Mouse (Mus musculus): ENCODE measurements at regions not wholly inside any gene's neighbourhood (a gene's known extent, or its start where the extent isn't known, plus 50 kb on each side); places are given as distances from the start of the nearest gene placed in this dataset.

- Histone ChIP-seq H3K36me3 (ENCODE audit: insufficient read depth, low read length) (no peaks in the 10 kb centered on the region), H3K27me3 (ENCODE audit: insufficient read depth, low read length) (no peaks in the 10 kb centered on the region), H3K4me2 (replicated peaks; ENCODE audit: low read depth, low read length) (no peak overlapping the region), H3K9ac (replicated peaks; ENCODE audit: low read length) (no peak overlapping the region), H3K9me3 (ENCODE audit: low read length) (no peaks in the 10 kb centered on the region), H3K4me3 (ENCODE audit: low read length) (no peak overlapping the region), H3K4me1 (ENCODE audit: insufficient read depth, low read length) (no peaks in the 10 kb centered on the region), H3K27ac (ENCODE audit: low read length) (no peak overlapping the region)
- WGBS: 85% methylated on average over 1 of the region's 1 CpGs
- no peak for ATAC-seq (ENCODE audit: low FRiP score, low TSS enrichment)
Observed at GRCm38 (mm10) chr8:30797341-30797740, 2631.2 kb upstream of the 5930422O12Rik start.

DNA sequence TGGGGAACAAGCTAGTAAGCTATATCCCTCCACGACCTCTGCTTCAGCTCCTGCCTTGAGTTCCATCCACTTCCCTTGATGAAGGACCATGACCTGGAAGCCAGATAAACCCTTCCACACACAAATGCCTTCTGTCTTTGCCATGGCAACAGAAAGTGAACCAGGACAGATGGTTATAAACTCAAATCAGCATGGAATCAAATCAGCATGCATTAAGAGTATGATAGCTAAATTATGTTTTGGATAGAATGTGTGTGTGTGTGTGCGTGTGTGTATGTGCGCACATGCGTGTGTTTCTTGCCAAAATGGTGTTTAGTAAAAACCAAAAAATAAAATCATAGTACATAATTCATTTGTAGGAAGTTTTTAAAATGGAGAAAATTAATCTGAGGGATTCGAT lies 2611.5 kb upstream of the 5930422O12Rik start:
- WGBS: 90% methylated on average over 5 of the region's 5 CpGs
- H3K36me3 ChIP-seq (ENCODE audit: insufficient read depth, low read length): no peaks in the 10 kb centered on the region
- H3K4me3 ChIP-seq (ENCODE audit: low read length): no peak overlapping the region
- peaks cover 6% of the 10 kb centered on the region; the same call in 1 of the 2 replicates for H3K4me1 ChIP-seq (ENCODE audit: insufficient read depth, low read length)
- H3K9me3 ChIP-seq (ENCODE audit: low read length): no peaks in the 10 kb centered on the region
- no peak overlapping the region for H3K4me2 ChIP-seq (replicated peaks; ENCODE audit: low read depth, low read length)
- H3K27ac ChIP-seq (ENCODE audit: low read length): no peak overlapping the region
- no peak for ATAC-seq (ENCODE audit: low FRiP score, low TSS enrichment)
- H3K27me3 ChIP-seq (ENCODE audit: insufficient read depth, low read length): no peaks in the 10 kb centered on the region
- no peak overlapping the region for H3K9ac ChIP-seq (replicated peaks; ENCODE audit: low read length)

DNA sequence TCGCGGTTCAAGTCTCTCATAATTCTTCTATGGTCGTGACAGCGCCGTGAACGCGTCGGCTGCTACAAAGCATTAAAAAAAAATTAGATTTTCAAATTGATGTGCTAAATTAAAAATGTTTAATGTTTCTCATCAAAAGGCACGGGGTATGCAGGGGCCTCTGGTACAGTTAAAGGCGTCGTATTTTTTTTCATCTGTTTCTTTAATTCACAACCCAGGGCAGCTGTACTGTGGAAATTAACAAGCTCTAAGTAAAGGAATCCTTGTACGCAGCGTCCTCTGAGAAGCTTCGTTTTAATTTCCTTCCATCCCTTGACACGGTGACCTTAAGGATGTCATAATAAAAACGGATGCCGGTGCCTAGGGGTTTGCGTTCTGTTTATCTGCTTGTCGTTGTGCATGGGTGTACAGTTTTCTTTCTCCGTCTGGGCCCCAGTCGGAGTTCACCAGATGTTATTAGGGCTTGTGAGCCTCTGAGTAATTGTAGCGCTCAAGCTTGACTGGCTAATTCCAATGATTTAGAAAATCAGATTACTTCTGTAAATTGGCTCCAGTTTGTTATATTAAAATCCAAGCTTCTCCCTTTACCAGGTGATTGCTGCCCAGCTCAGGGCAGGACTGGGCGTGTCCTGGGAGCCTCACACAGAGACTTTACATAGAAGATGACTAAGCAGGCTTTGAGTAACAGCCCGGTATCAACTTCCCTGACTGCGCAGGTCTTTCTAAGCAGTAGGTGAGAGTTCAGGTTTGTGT lies 2605.5 kb upstream of the 5930422O12Rik start:
- no peak overlapping the region for H3K9ac ChIP-seq (replicated peaks; ENCODE audit: low read length)
- peak overlapping the region; percentile 15 for H3K4me3 ChIP-seq (ENCODE audit: low read length)
- H3K27ac ChIP-seq (ENCODE audit: low read length): no peak overlapping the region
- H3K4me2 ChIP-seq (replicated peaks; ENCODE audit: low read depth, low read length): peak overlapping the region; percentile 32; the same call in 1 of the 2 replicates
- no peaks in the 10 kb centered on the region for H3K27me3 ChIP-seq (ENCODE audit: insufficient read depth, low read length)
- no peaks in the 10 kb centered on the region for H3K9me3 ChIP-seq (ENCODE audit: low read length)
- 34% methylated on average over 25 of the region's 25 CpGs for WGBS
- H3K4me1 ChIP-seq (ENCODE audit: insufficient read depth, low read length): peaks cover 13% of the 10 kb centered on the region
- H3K36me3 ChIP-seq (ENCODE audit: insufficient read depth, low read length): no peaks in the 10 kb centered on the region
- peak; percentile 47; the same call in 1 of the 2 replicates for ATAC-seq (ENCODE audit: low FRiP score, low TSS enrichment)

DNA sequence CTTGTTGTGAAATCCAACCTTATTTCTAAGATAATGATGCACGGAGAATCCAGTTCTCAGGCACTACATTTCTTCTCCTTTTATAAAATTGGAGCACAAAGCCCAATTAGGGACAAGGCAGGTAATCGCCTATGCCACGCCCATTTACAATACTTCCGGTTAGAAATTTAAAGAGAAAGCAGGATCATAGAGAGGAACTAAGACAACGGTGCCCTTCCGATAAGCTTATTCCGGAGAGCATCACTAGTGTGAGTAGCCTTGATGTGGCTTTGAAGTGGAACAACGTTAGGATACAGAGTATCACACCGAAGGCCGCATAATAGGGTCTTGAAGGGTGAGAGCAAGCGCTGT lies 2604.9 kb upstream of the 5930422O12Rik start:
- Histone ChIP-seq H3K4me3 (ENCODE audit: low read length) (peak overlapping the region; percentile 15), H3K4me1 (ENCODE audit: insufficient read depth, low read length) (peaks cover 13% of the 10 kb centered on the region), H3K27me3 (ENCODE audit: insufficient read depth, low read length) (no peaks in the 10 kb centered on the region), H3K4me2 (replicated peaks; ENCODE audit: low read depth, low read length) (peak overlapping the region; percentile 32; the same call in 1 of the 2 replicates), H3K9me3 (ENCODE audit: low read length) (no peaks in the 10 kb centered on the region), H3K27ac (ENCODE audit: low read length) (no peak overlapping the region), H3K36me3 (ENCODE audit: insufficient read depth, low read length) (no peaks in the 10 kb centered on the region), H3K9ac (replicated peaks; ENCODE audit: low read length) (no peak overlapping the region)
- ATAC-seq (ENCODE audit: low FRiP score, low TSS enrichment): no peak
- WGBS: 87% methylated on average over 11 of the region's 11 CpGs

- H3K4me2 ChIP-seq (replicated peaks; ENCODE audit: low read depth, low read length): no peak overlapping the region
- H3K36me3 ChIP-seq (ENCODE audit: insufficient read depth, low read length): no peaks in the 10 kb centered on the region
- no peak for ATAC-seq (ENCODE audit: low FRiP score, low TSS enrichment)
- H3K27ac ChIP-seq (ENCODE audit: low read length): no peak overlapping the region
- no peak overlapping the region for H3K4me3 ChIP-seq (ENCODE audit: low read length)
- peaks cover 13% of the 10 kb centered on the region for H3K4me1 ChIP-seq (ENCODE audit: insufficient read depth, low read length)
- no peak overlapping the region for H3K9ac ChIP-seq (replicated peaks; ENCODE audit: low read length)
- H3K9me3 ChIP-seq (ENCODE audit: low read length): no peaks in the 10 kb centered on the region
- 33% methylated on average over 4 of the region's 4 CpGs for WGBS
- no peaks in the 10 kb centered on the region for H3K27me3 ChIP-seq (ENCODE audit: insufficient read depth, low read length)
Observed at GRCm38 (mm10) chr8:30826021-30826420, 2602.5 kb upstream of the 5930422O12Rik start.

GRCm38 (mm10) chr8:30838056-30838455 lies 2590.5 kb upstream of the 5930422O12Rik start:
- Histone ChIP-seq H3K4me2 (replicated peaks; ENCODE audit: low read depth, low read length) (no peak overlapping the region), H3K27me3 (ENCODE audit: insufficient read depth, low read length) (no peaks in the 10 kb centered on the region), H3K27ac (ENCODE audit: low read length) (no peak overlapping the region), H3K4me3 (ENCODE audit: low read length) (no peak overlapping the region), H3K9ac (replicated peaks; ENCODE audit: low read length) (no peak overlapping the region), H3K36me3 (ENCODE audit: insufficient read depth, low read length) (no peaks in the 10 kb centered on the region), H3K4me1 (ENCODE audit: insufficient read depth, low read length) (no peaks in the 10 kb centered on the region), H3K9me3 (ENCODE audit: low read length) (no peaks in the 10 kb centered on the region)
- WGBS: 87% methylated on average over 8 of the region's 8 CpGs
- ATAC-seq (ENCODE audit: low FRiP score, low TSS enrichment): no peak

DNA sequence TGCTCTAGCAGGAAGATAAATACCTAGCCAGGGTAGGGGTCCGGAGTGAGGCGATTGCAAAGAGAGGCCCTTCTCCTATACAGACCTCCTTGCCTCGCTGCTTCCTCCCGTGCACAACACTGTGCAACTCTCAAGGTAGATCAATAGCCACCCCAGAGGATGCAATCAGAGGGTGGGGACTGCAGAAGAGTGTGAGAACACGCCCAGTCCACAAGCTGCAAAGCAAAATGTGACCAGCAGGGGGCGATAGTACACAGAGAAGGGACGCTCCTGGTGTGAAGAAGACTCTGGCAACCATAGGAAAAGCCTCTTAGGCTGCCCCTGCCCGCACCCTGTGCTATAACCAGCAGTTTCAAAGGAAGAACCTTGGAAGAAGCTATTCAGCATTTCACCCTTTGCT lies 2588.4 kb upstream of the 5930422O12Rik start:
- peak; percentile 71 for ATAC-seq (ENCODE audit: low FRiP score, low TSS enrichment)
- 34% methylated on average over 8 of the region's 8 CpGs for WGBS

DNA sequence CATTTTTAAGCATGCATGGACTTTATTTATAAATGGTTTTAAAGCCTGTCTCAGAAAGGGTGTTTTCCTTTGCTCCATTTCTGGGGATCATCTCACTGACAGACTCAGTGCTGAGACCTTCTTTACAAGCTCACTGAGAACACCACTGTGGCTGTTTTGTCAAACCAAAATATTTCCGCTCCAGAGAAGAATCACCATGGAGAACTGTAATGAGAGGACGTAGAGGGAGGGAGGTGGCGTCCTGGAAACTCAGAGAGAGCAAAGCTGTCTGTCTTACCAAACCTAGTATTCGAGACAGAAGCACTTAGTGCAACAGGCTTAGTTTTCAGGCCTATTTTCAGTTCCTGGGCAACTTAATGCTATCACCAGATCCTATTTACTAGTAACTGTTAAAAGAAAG lies 2565.5 kb upstream of the 5930422O12Rik start:
- ATAC-seq (ENCODE audit: low FRiP score, low TSS enrichment): no peak
- WGBS: 43% methylated on average over 4 of the region's 4 CpGs
- H3K36me3 ChIP-seq (ENCODE audit: insufficient read depth, low read length): no peaks in the 10 kb centered on the region

More for the DNA sequence above, 2588.4 kb upstream of the 5930422O12Rik start:
- Histone ChIP-seq H3K36me3 (ENCODE audit: insufficient read depth, low read length) (no peaks in the 10 kb centered on the region), H3K4me3 (ENCODE audit: low read length) (no peak overlapping the region), H3K27me3 (ENCODE audit: insufficient read depth, low read length) (no peaks in the 10 kb centered on the region), H3K9me3 (ENCODE audit: low read length) (no peaks in the 10 kb centered on the region), H3K27ac (ENCODE audit: low read length) (no peak overlapping the region), H3K4me1 (ENCODE audit: insufficient read depth, low read length) (no peaks in the 10 kb centered on the region), H3K4me2 (replicated peaks; ENCODE audit: low read depth, low read length) (no peak overlapping the region), H3K9ac (replicated peaks; ENCODE audit: low read length) (no peak overlapping the region)

GRCm38 (mm10) chr8:30906044-30906695 lies 2522.3 kb upstream of the 5930422O12Rik start:
- 92% methylated on average over 11 of the region's 11 CpGs for WGBS
- H3K4me1 ChIP-seq (ENCODE audit: insufficient read depth, low read length): no peaks in the 10 kb centered on the region
- no peak for ATAC-seq (ENCODE audit: low FRiP score, low TSS enrichment)

More for the DNA sequence above, 2565.5 kb upstream of the 5930422O12Rik start:
- Histone ChIP-seq H3K4me1 (ENCODE audit: insufficient read depth, low read length) (no peaks in the 10 kb centered on the region), H3K9me3 (ENCODE audit: low read length) (no peaks in the 10 kb centered on the region), H3K4me3 (ENCODE audit: low read length) (no peak overlapping the region), H3K9ac (replicated peaks; ENCODE audit: low read length) (no peak overlapping the region), H3K27me3 (ENCODE audit: insufficient read depth, low read length) (no peaks in the 10 kb centered on the region), H3K27ac (ENCODE audit: low read length) (no peak overlapping the region), H3K4me2 (replicated peaks; ENCODE audit: low read depth, low read length) (no peak overlapping the region)

GRCm38 (mm10) chr8:30913664-30914063 lies 2514.8 kb upstream of the 5930422O12Rik start:
- no peak overlapping the region for H3K4me3 ChIP-seq (ENCODE audit: low read length)
- H3K9me3 ChIP-seq (ENCODE audit: low read length): no peaks in the 10 kb centered on the region
- 62% methylated on average over 5 of the region's 5 CpGs for WGBS
- H3K27me3 ChIP-seq (ENCODE audit: insufficient read depth, low read length): no peaks in the 10 kb centered on the region
- H3K4me2 ChIP-seq (replicated peaks; ENCODE audit: low read depth, low read length): no peak overlapping the region
- ATAC-seq (ENCODE audit: low FRiP score, low TSS enrichment): no peak
- H3K9ac ChIP-seq (replicated peaks; ENCODE audit: low read length): no peak overlapping the region
- H3K27ac ChIP-seq (ENCODE audit: low read length): no peak overlapping the region
- peaks cover 9% of the 10 kb centered on the region; the same call in 1 of the 2 replicates for H3K4me1 ChIP-seq (ENCODE audit: insufficient read depth, low read length)
- no peaks in the 10 kb centered on the region for H3K36me3 ChIP-seq (ENCODE audit: insufficient read depth, low read length)

More at GRCm38 (mm10) chr8:30906044-30906695, 2522.3 kb upstream of the 5930422O12Rik start:
- Histone ChIP-seq H3K9ac (replicated peaks; ENCODE audit: low read length) (no peak overlapping the region), H3K9me3 (ENCODE audit: low read length) (no peaks in the 10 kb centered on the region), H3K27me3 (ENCODE audit: insufficient read depth, low read length) (no peaks in the 10 kb centered on the region), H3K36me3 (ENCODE audit: insufficient read depth, low read length) (no peaks in the 10 kb centered on the region), H3K4me2 (replicated peaks; ENCODE audit: low read depth, low read length) (no peak overlapping the region), H3K4me3 (ENCODE audit: low read length) (no peak overlapping the region), H3K27ac (ENCODE audit: low read length) (no peak overlapping the region)
